Mouse (Mus musculus) testis, adult 2 months (tissue): Measurements from ENCODE around the gene Gm20696. TPM values are rescaled to one million over a fixed set of nuclear protein-coding genes. Genes with fewer than 3 reads are reported as not detected.

Experiments used
- H3K27ac ChIP-seq: fragments of 200-500 bp; 2 replicates; pipeline ENCODE4 v1.5.1; 2012; ENCODE audit warnings: low read depth, low read length; ENCODE audit not compliant: control insufficient read depth, insufficient read depth
- H3K27me3 ChIP-seq: fragments of 200-500 bp; 2 replicates; pipeline ENCODE4 v1.6.1; 2012; ENCODE audit warnings: mild to moderate bottlenecking, low read length, moderate library complexity; ENCODE audit not compliant: control insufficient read depth, insufficient read depth
- H3K36me3 ChIP-seq: fragments of 200-500 bp; 2 replicates; pipeline ENCODE4 v1.6.1; 2012; ENCODE audit warnings: mild to moderate bottlenecking, low read length; ENCODE audit not compliant: control insufficient read depth, insufficient read depth
- H3K4me1 ChIP-seq: fragments of 200-500 bp; 2 replicates; pipeline ENCODE4 v1.6.1; 2012; ENCODE audit warnings: low read length; ENCODE audit not compliant: control insufficient read depth, insufficient read depth
- H3K4me3 ChIP-seq: fragments of 200-500 bp; 2 replicates; pipeline ENCODE4 v1.5.1; 2012; ENCODE audit warnings: low read depth, mild to moderate bottlenecking, low read length, moderate library complexity, mixed read lengths; ENCODE audit not compliant: control insufficient read depth
- CTCF ChIP-seq: fragments of 200-500 bp; IDR thresholded peaks from 2 replicates; pipeline ENCODE4 v1.5.1; 2012; ENCODE audit warnings: low read depth, mild to moderate bottlenecking, inconsistent platforms, low read length, moderate library complexity; ENCODE audit not compliant: control insufficient read depth, insufficient read depth, insufficient replicate concordance
- POLR2A ChIP-seq: fragments of 200-500 bp; IDR thresholded peaks from 2 replicates; pipeline ENCODE4 v1.6.1; 2012; ENCODE audit warnings: low read depth, mild to moderate bottlenecking, inconsistent platforms, low read length, moderate library complexity; ENCODE audit not compliant: control insufficient read depth
- polyA plus RNA-seq: library from polyadenylated mRNA; depleted of rRNA; stranded (reverse); fragments of >200 nt; gene quantifications from 2 replicates; pipeline ENCODE4 v1.2.3, GENCODE M21; 2012

The Gm20696 gene
- polyA plus RNA-seq, 1 experiment = 0.02 TPM

GRCm38 (mm10) chr6:99500570-99501270, 165.9 kb downstream of the Gm20696 start:
- Histone ChIP-seq H3K4me3 (no peak overlapping the region), H3K4me1 (no peaks in the 10 kb centered on the region), H3K27ac (no peak overlapping the region), H3K27me3 (no peaks in the 10 kb centered on the region), H3K36me3 (no peaks in the 10 kb centered on the region)
- TF ChIP-seq POLR2A (no peak), CTCF (no peak)

- Histone ChIP-seq H3K4me3 (no peak overlapping the region), H3K36me3 (no peaks in the 10 kb centered on the region), H3K27ac (no peak overlapping the region), H3K4me1 (no peaks in the 10 kb centered on the region), H3K27me3 (no peaks in the 10 kb centered on the region)
- TF ChIP-seq POLR2A (no peak), CTCF (no peak)
Observed at GRCm38 (mm10) chr6:99498082-99498481, 168.5 kb downstream of the Gm20696 start.

DNA sequence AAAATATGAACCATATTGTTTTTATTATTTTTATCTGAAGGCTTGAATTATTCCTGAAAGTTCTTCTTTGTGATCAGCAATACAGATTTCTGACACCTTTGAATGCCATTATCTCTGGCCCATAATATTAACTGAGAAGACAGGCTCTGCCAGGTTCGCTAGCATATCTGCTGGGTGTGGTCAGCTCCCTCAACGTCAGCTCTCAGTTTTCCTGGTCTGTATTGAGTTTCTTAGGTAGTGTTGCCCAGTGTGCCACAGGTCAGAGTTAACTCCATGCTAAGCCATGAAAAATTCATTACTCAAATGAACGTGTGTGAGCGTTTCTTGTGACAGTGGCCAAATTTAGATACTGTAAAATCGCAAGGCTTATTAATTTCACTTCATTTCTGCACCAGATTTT, 170.5 kb downstream of the Gm20696 start:
- H3K27me3 ChIP-seq = no peaks in the 10 kb centered on the region
- no peaks in the 10 kb centered on the region for H3K36me3 ChIP-seq
- no peak overlapping the region for H3K27ac ChIP-seq
- no peaks in the 10 kb centered on the region for H3K4me1 ChIP-seq
- H3K4me3 ChIP-seq = no peak overlapping the region
- TF ChIP-seq CTCF = no peak
- no peak for TF ChIP-seq POLR2A

DNA sequence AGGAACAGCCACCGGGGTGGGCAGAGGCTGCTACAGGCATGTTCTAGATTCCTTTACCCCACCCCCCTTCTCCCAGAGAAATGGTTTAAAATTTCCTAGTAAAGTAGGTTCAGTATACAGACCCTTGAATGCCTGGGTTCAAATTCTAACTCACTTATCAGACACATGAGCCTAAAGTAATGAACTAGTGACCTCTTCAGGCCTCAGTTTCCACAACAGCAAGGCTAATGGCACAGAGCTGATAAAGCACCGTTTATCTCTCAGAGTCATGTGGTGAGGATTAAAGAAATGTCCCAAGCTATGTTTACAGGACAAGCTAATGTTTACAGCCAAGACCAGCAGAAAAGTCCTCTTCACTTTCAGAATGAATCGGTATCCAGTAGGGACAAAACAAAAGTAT, 173.7 kb downstream of the Gm20696 start:
- Histone ChIP-seq H3K27me3 (no peaks in the 10 kb centered on the region), H3K27ac (no peak overlapping the region), H3K36me3 (no peaks in the 10 kb centered on the region), H3K4me1 (no peaks in the 10 kb centered on the region), H3K4me3 (no peak overlapping the region)
- TF ChIP-seq POLR2A = no peak
- TF ChIP-seq CTCF = no peak

- Histone ChIP-seq H3K27ac (no peak overlapping the region), H3K27me3 (no peaks in the 10 kb centered on the region), H3K36me3 (no peaks in the 10 kb centered on the region), H3K4me3 (no peak overlapping the region), H3K4me1 (no peaks in the 10 kb centered on the region)
- TF ChIP-seq CTCF = no peak
- TF ChIP-seq POLR2A = no peak
Observed at GRCm38 (mm10) chr6:99491979-99492544, 174.5 kb downstream of the Gm20696 start.

GRCm38 (mm10) chr6:99491146-99491545, 175.5 kb downstream of the Gm20696 start:
- TF ChIP-seq POLR2A (no peak), CTCF (no peak)
- no peak overlapping the region for H3K27ac ChIP-seq
- H3K27me3 ChIP-seq = no peaks in the 10 kb centered on the region
- no peaks in the 10 kb centered on the region for H3K4me1 ChIP-seq
- no peak overlapping the region for H3K4me3 ChIP-seq
- no peaks in the 10 kb centered on the region for H3K36me3 ChIP-seq

DNA sequence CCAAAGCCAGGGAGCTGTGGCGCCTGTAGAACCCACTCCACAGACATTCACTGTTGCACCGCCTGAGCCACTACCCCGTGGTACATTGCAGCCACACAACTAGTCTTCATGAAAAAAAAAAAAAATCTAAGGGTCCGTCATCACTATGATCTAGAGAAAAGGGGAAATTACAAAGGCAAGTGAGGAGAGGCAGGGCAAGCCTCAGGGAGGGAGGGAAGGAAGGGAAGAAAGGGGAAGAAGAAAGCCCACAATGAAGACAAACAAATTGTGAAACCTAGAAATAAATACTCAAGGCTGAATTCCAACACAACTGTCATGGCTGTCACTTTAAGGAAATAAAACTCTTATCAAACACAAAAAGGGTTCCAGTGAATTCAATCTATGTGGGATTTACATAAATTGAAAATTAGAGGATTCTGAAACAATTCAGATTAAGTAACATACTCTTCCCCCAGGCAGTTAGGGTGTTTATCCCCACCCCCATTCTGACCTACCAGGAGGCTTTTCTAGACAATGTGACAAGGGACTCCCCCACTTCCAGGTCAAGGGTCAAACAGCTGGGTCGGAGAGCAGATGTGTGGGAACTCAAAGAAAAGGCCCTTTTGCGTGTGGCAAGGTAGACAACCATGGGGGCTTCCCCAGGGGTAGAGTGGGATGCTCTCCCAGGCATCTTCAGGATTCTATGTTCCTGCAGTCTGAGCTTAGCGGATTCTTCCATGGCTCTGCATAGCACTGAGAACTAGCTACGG, 176.5 kb downstream of the Gm20696 start:
- H3K27me3 ChIP-seq = no peaks in the 10 kb centered on the region
- H3K4me1 ChIP-seq = no peaks in the 10 kb centered on the region
- no peak overlapping the region for H3K4me3 ChIP-seq
- H3K27ac ChIP-seq = no peak overlapping the region
- TF ChIP-seq POLR2A (no peak), CTCF (no peak)
- H3K36me3 ChIP-seq = no peaks in the 10 kb centered on the region
